Mouse (Mus musculus) liver, adult 2 months (tissue): Measurements from ENCODE around the gene Gm49387. TPM values are rescaled to one million over a fixed set of nuclear protein-coding genes. Genes with fewer than 3 reads are reported as not detected.
A peak's percentile ranks its signal among the peaks of the same experiment; 100 is the strongest.

ENCODE experiments used
- DNase-seq: peaks from one replicate; pipeline ENCODE4 v3.0.0-alpha.2; 2011; ENCODE audit warnings: low read depth, low spot score; ENCODE audit errors: extremely low read depth
- H3K27ac ChIP-seq: fragments of 200-500 bp; replicated peaks from 2 replicates; pipeline ENCODE4 v1.5.1; 2012; ENCODE audit warnings: low read depth, mild to moderate bottlenecking, control low read depth, inconsistent platforms, low read length; ENCODE audit not compliant: insufficient read depth
- H3K27me3 ChIP-seq: fragments of 200-500 bp; 2 replicates; pipeline ENCODE4 v1.6.1; 2012; ENCODE audit warnings: mild to moderate bottlenecking, moderate library complexity, low read length, inconsistent platforms; ENCODE audit not compliant: control insufficient read depth, insufficient read depth
- H3K36me3 ChIP-seq: fragments of 200-500 bp; 2 replicates; pipeline ENCODE4 v1.6.1; 2012; ENCODE audit warnings: low read length, inconsistent platforms; ENCODE audit not compliant: control insufficient read depth, insufficient read depth
- H3K4me1 ChIP-seq: fragments of 200-500 bp; 2 replicates; pipeline ENCODE4 v1.6.1; 2011; ENCODE audit warnings: low read length; ENCODE audit not compliant: control insufficient read depth, insufficient read depth
- H3K4me3 ChIP-seq: fragments of 200-500 bp; 2 replicates; pipeline ENCODE4 v1.5.1; 2011; ENCODE audit warnings: low read depth, mild to moderate bottlenecking, control low read depth, low read length, moderate library complexity; ENCODE audit not compliant: insufficient read depth
- H3K79me2 ChIP-seq: fragments of 200-500 bp; 2 replicates; pipeline ENCODE4 v1.6.1; 2012; ENCODE audit warnings: inconsistent platforms, mild to moderate bottlenecking, low read length, moderate library complexity; ENCODE audit not compliant: control insufficient read depth, insufficient read depth
- H3K9ac ChIP-seq: fragments of 200-500 bp; 2 replicates; pipeline ENCODE4 v1.6.1; 2012; ENCODE audit warnings: low read depth, mild to moderate bottlenecking, control low read depth, inconsistent platforms, low read length
- CTCF ChIP-seq: fragments of 200-500 bp; IDR thresholded peaks from 2 replicates; pipeline ENCODE4 v1.5.1; 2011; ENCODE audit warnings: low read depth, low read length, control low read depth
- POLR2A ChIP-seq: fragments of 200-500 bp; IDR thresholded peaks from 2 replicates; pipeline ENCODE4 v1.6.1; 2011; ENCODE audit warnings: low read length, control low read depth; ENCODE audit not compliant: insufficient read depth; ENCODE audit errors: extremely low read depth
- WGBS: fragments of 180-500 bp; shearing (Covaris S2); methylation state at CpG from one replicate; pipeline ENCODE4 v1.1.7; 2018; 5-methylcytosine and 5-hydroxymethylcytosine counted together
- polyA plus RNA-seq: library from polyadenylated mRNA; depleted of rRNA; stranded (reverse); fragments of >200 nt; gene quantifications from 2 replicates; pipeline ENCODE4 v1.2.3, GENCODE M21; 2012
- total RNA-seq: library from RNA; depleted of rRNA; stranded (reverse); fragments of >200 nt; gene quantifications from 2 replicates; pipeline ENCODE4 v1.2.3, GENCODE M21; 2014

Gm49387 gene
- total and polyA plus RNA-seq, 2 experiments: 2.6 TPM; not detected in 1

GRCm38 (mm10) chr14:31596408-31596807 is 44.3 kb downstream of the Gm49387 start:
- no peaks in the 10 kb centered on the region for H3K79me2 ChIP-seq
- peak; percentile 55 for DNase-seq
- no peak overlapping the region for H3K27ac ChIP-seq
- H3K36me3 ChIP-seq: no peaks in the 10 kb centered on the region
- no peaks in the 10 kb centered on the region for H3K4me1 ChIP-seq
- TF ChIP-seq CTCF (no peak), POLR2A (no peak)
- no peaks in the 10 kb centered on the region for H3K27me3 ChIP-seq
- H3K9ac ChIP-seq: no peak overlapping the region
- H3K4me3 ChIP-seq: no peak overlapping the region
- 79% methylated on average over 7 of the region's 7 CpGs for WGBS

- H3K79me2 ChIP-seq: no peaks in the 10 kb centered on the region
- WGBS: 21% methylated on average over 3 of the region's 3 CpGs
- TF ChIP-seq CTCF: no peak
- TF ChIP-seq POLR2A: no peak
- H3K4me3 ChIP-seq: no peak overlapping the region
- no peaks in the 10 kb centered on the region for H3K27me3 ChIP-seq
- no peak overlapping the region for H3K9ac ChIP-seq
- H3K36me3 ChIP-seq: no peaks in the 10 kb centered on the region
- DNase-seq: peak; percentile 56
- no peaks in the 10 kb centered on the region for H3K4me1 ChIP-seq
- H3K27ac ChIP-seq: no peak overlapping the region
Observed at GRCm38 (mm10) chr14:31594693-31595092, 46.0 kb downstream of the Gm49387 start.

- no peaks in the 10 kb centered on the region for H3K79me2 ChIP-seq
- TF ChIP-seq CTCF (no peak), POLR2A (no peak)
- DNase-seq: no peak
- no peak overlapping the region for H3K27ac ChIP-seq
- no peak overlapping the region for H3K9ac ChIP-seq
- no peak overlapping the region for H3K4me3 ChIP-seq
- no peaks in the 10 kb centered on the region for H3K36me3 ChIP-seq
- WGBS: 84% methylated on average over 2 of the region's 2 CpGs
- no peaks in the 10 kb centered on the region for H3K27me3 ChIP-seq
- no peaks in the 10 kb centered on the region for H3K4me1 ChIP-seq
Observed at GRCm38 (mm10) chr14:31593036-31593435, 47.6 kb downstream of the Gm49387 start.

- Histone ChIP-seq H3K79me2 (no peaks in the 10 kb centered on the region), H3K4me3 (no peak within 1 kb of the TSS), H3K9ac (no peak within 1 kb of the TSS), H3K27ac (no peak within 1 kb of the TSS), H3K4me1 (no peaks in the 10 kb centered on the region), H3K36me3 (no peaks in the 10 kb centered on the region), H3K27me3 (no peaks in the 10 kb centered on the region)
- TF ChIP-seq CTCF (no peak), POLR2A (no peak)
- WGBS: 90% methylated on average over 3 of the region's 3 CpGs
- no peak for DNase-seq
Observed at GRCm38 (mm10) chr14:31591243-31591642, 49.4 kb downstream of the Gm49387 start, which contains the start of gene Colq. TSS of gene Colq (minus strand) at chr14:31591343.

GRCm38 (mm10) chr14:31586451-31586850 is 54.2 kb downstream of the Gm49387 start:
- DNase-seq: no peak
- H3K79me2 ChIP-seq: no peaks in the 10 kb centered on the region
- H3K36me3 ChIP-seq: no peaks in the 10 kb centered on the region
- H3K4me3 ChIP-seq: no peak overlapping the region
- no peak for TF ChIP-seq CTCF
- no peak for TF ChIP-seq POLR2A
- no peak overlapping the region for H3K27ac ChIP-seq
- no peaks in the 10 kb centered on the region for H3K27me3 ChIP-seq
- no peak overlapping the region for H3K9ac ChIP-seq
- no peaks in the 10 kb centered on the region for H3K4me1 ChIP-seq
- WGBS: 82% methylated on average over 8 of the region's 8 CpGs

- H3K27me3 ChIP-seq: no peaks in the 10 kb centered on the region
- WGBS: 87% methylated on average over 9 of the region's 9 CpGs
- H3K4me3 ChIP-seq: no peak overlapping the region
- H3K79me2 ChIP-seq: no peaks in the 10 kb centered on the region
- TF ChIP-seq POLR2A (no peak), CTCF (no peak)
- no peak overlapping the region for H3K9ac ChIP-seq
- H3K36me3 ChIP-seq: no peaks in the 10 kb centered on the region
- H3K27ac ChIP-seq: no peak overlapping the region
- DNase-seq: no peak
- no peaks in the 10 kb centered on the region for H3K4me1 ChIP-seq
Observed at GRCm38 (mm10) chr14:31583082-31583481, 57.6 kb downstream of the Gm49387 start.
